Mouse (Mus musculus) cortical plate, adult 2 months (tissue): ENCODE results near the gene Aldh1l1.

ENCODE experiments used
- CTCF ChIP-seq: fragments of 200-500 bp; IDR thresholded peaks from 2 replicates; pipeline ENCODE4 v1.5.1; 2011; ENCODE audit warnings: mild to moderate bottlenecking, control low read depth, low read length; ENCODE audit not compliant: insufficient read depth; ENCODE audit errors: extremely low read depth
- POLR2A ChIP-seq: fragments of 200-500 bp; IDR thresholded peaks from 2 replicates; pipeline ENCODE4 v1.6.1; 2011; ENCODE audit warnings: mild to moderate bottlenecking, low read length, control low read depth; ENCODE audit not compliant: insufficient read depth; ENCODE audit errors: extremely low read depth

GRCm38 (mm10) chr6:90606538-90606937, 120.3 kb downstream of the Aldh1l1 start:
- TF ChIP-seq CTCF, result peak; percentile 84
- no peak for TF ChIP-seq POLR2A
